Mouse (Mus musculus) heart, adult 2 months (tissue): ENCODE results near the gene Pcdh19.

Experiments
- EP300 ChIP-seq: fragments of 200-500 bp; IDR thresholded peaks from 2 replicates; pipeline ENCODE4 v1.6.1; 2011; ENCODE audit warnings: low read depth, low read length, control low read depth; ENCODE audit not compliant: insufficient read depth
- POLR2A ChIP-seq: fragments of 200-500 bp; IDR thresholded peaks from 2 replicates; pipeline ENCODE4 v1.6.1; 2011; ENCODE audit warnings: mild to moderate bottlenecking, low read depth, low read length, control low read depth; ENCODE audit not compliant: insufficient read depth

DNA sequence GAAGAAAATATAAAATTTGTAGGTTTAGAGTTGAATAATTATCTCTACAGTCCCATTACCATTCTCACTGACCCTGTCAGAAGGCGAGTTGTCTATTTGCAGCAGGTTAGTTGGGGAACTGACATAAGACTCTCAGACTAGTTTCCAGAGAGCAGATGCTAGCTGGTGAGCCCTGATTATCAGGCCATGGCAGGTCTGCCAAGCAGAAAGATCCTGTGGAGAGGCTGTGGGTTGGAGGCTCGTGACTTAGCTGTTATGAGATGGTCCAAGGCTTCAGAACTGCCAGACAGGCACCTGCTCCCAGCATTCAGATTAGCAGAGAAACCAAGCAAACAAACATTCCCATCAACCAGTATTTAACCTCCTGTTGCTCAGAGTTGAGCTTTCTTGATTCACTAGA lies 21.8 kb upstream of the Pcdh19 start:
- TF ChIP-seq POLR2A (no peak), EP300 (no peak)
